Mouse (Mus musculus) hindbrain, embryonic 13.5 days (tissue): ENCODE measurements around the gene C87436. TPM values are rescaled to one million over a fixed set of nuclear protein-coding genes. Genes with fewer than 3 reads are reported as not detected.

Experiments used
- ATAC-seq: fragments of 200-750 bp; cut with Nextera tagmentation; 2 replicates; pipeline ENCODE4 v1.8.0; 2017; ENCODE audit warnings: moderate TSS enrichment; ENCODE audit not compliant: low FRiP score
- H3K27ac ChIP-seq: fragments of 300-500 bp; sonication (generic); 2 replicates; pipeline ENCODE4 v1.5.1; 2015; ENCODE audit warnings: inconsistent platforms, mild to moderate bottlenecking, moderate library complexity
- H3K27me3 ChIP-seq: fragments of 300-500 bp; sonication (generic); 2 replicates; pipeline ENCODE4 v1.6.1; 2015; ENCODE audit warnings: mild to moderate bottlenecking, inconsistent platforms
- H3K36me3 ChIP-seq: fragments of 300-500 bp; sonication (generic); 2 replicates; pipeline ENCODE4 v1.6.1; 2015; ENCODE audit warnings: mild to moderate bottlenecking, inconsistent platforms
- H3K4me1 ChIP-seq: fragments of 300-500 bp; sonication (generic); replicated peaks from 2 replicates; pipeline ENCODE4 v1.6.1; 2015; ENCODE audit warnings: inconsistent platforms
- H3K4me2 ChIP-seq: fragments of 300-500 bp; sonication (generic); 2 replicates; pipeline ENCODE4 v1.6.1; 2015; ENCODE audit warnings: inconsistent platforms, mild to moderate bottlenecking, moderate library complexity
- H3K4me3 ChIP-seq: fragments of 300-500 bp; sonication (generic); 2 replicates; pipeline ENCODE4 v1.5.1; 2015; ENCODE audit warnings: mild to moderate bottlenecking, inconsistent platforms
- H3K9ac ChIP-seq: fragments of 300-500 bp; sonication (generic); 2 replicates; pipeline ENCODE4 v1.6.1; 2015; ENCODE audit warnings: mild to moderate bottlenecking, inconsistent platforms
- H3K9me3 ChIP-seq: fragments of 300-500 bp; sonication (generic); 2 replicates; pipeline ENCODE4 v1.6.1; 2016; ENCODE audit warnings: inconsistent platforms
- WGBS: fragments of 180-500 bp; shearing (Covaris S2); methylation state at CpG from one replicate; pipeline ENCODE4 v1.1.7; 2015; 5-methylcytosine and 5-hydroxymethylcytosine counted together
- polyA plus RNA-seq: library from polyadenylated mRNA; unstranded; fragments of >200 nt; fragmentation: Nextera tagmentation; extraction: Ambion mirVana; gene quantifications from 2 replicates; pipeline ENCODE4 v1.2.1, GENCODE M21; 2015

C87436 gene
- polyA plus RNA-seq, 1 experiment from 2014 or later: 25.7 TPM

GRCm38 (mm10) chr6:86400972-86401371, 37.2 kb upstream of the C87436 start:
- H3K27ac ChIP-seq: no peak overlapping the region
- ATAC-seq: no peak
- no peak overlapping the region for H3K9ac ChIP-seq
- 12% methylated on average over 9 of the region's 9 CpGs for WGBS
- H3K4me2 ChIP-seq: peak overlapping the region; percentile 45
- peaks cover 17% of the 10 kb centered on the region for H3K4me1 ChIP-seq
- peak overlapping the region; percentile 14; the same call in 1 of the 2 replicates for H3K4me3 ChIP-seq
- H3K9me3 ChIP-seq: no peaks in the 10 kb centered on the region
- H3K27me3 ChIP-seq: no peaks in the 10 kb centered on the region; the same call in 1 of the 2 replicates
- H3K36me3 ChIP-seq: no peaks in the 10 kb centered on the region

- 40% methylated on average over 12 of the region's 12 CpGs for WGBS
- peaks cover 3% of the 10 kb centered on the region; the same call in 1 of the 2 replicates for H3K36me3 ChIP-seq
- H3K9me3 ChIP-seq: no peaks in the 10 kb centered on the region
- peaks cover 28% of the 10 kb centered on the region for H3K4me1 ChIP-seq
- H3K4me3 ChIP-seq: peak overlapping the region; percentile 83
- H3K27ac ChIP-seq: no peak overlapping the region
- no peaks in the 10 kb centered on the region; the same call in 1 of the 2 replicates for H3K27me3 ChIP-seq
- H3K9ac ChIP-seq: no peak overlapping the region
- H3K4me2 ChIP-seq: peak overlapping the region; percentile 81
- no peak for ATAC-seq
Measured at GRCm38 (mm10) chr6:86402681-86403607, 35.2 kb upstream of the C87436 start.

GRCm38 (mm10) chr6:86403728-86404099, 34.5 kb upstream of the C87436 start:
- Histone ChIP-seq H3K4me2 (peak overlapping the region; percentile 81), H3K4me1 (peaks cover 29% of the 10 kb centered on the region), H3K36me3 (peaks cover 3% of the 10 kb centered on the region; the same call in 1 of the 2 replicates), H3K9ac (peak overlapping the region; percentile 99), H3K9me3 (no peaks in the 10 kb centered on the region), H3K27me3 (no peaks in the 10 kb centered on the region; the same call in 1 of the 2 replicates), H3K27ac (peak overlapping the region; percentile 100), H3K4me3 (peak overlapping the region; percentile 83)
- WGBS: under 1% methylated on average over 15 of the region's 15 CpGs
- peak; percentile 81 for ATAC-seq

GRCm38 (mm10) chr6:86404100-86404861, 33.9 kb upstream of the C87436 start, which contains the start of gene Tia1:
Gene Tia1, plus strand, starts transcription at chr6:86404219.
- H3K36me3 ChIP-seq: peaks cover 3% of the 10 kb centered on the region; the same call in 1 of the 2 replicates
- peak; percentile 97 for ATAC-seq
- peak within 1 kb of the TSS; percentile 81 for H3K4me2 ChIP-seq
- no peaks in the 10 kb centered on the region for H3K27me3 ChIP-seq
- no peaks in the 10 kb centered on the region for H3K9me3 ChIP-seq
- peak within 1 kb of the TSS; percentile 100 for H3K27ac ChIP-seq
- WGBS: under 1% methylated on average over 62 of the region's 62 CpGs
- peaks cover 30% of the 10 kb centered on the region for H3K4me1 ChIP-seq
- peak within 1 kb of the TSS; percentile 99 for H3K9ac ChIP-seq
- H3K4me3 ChIP-seq: peak within 1 kb of the TSS; percentile 83

GRCm38 (mm10) chr6:86404996-86405395, 33.2 kb upstream of the C87436 start:
- H3K9me3 ChIP-seq: no peaks in the 10 kb centered on the region
- ATAC-seq: no peak
- peak overlapping the region; percentile 81 for H3K4me2 ChIP-seq
- H3K4me1 ChIP-seq: peaks cover 36% of the 10 kb centered on the region
- H3K9ac ChIP-seq: peak overlapping the region; percentile 99
- WGBS: under 1% methylated on average over 11 of the region's 11 CpGs
- no peaks in the 10 kb centered on the region for H3K27me3 ChIP-seq
- peak overlapping the region; percentile 83 for H3K4me3 ChIP-seq
- peak overlapping the region; percentile 100 for H3K27ac ChIP-seq
- peaks cover 3% of the 10 kb centered on the region; the same call in 1 of the 2 replicates for H3K36me3 ChIP-seq

- H3K4me2 ChIP-seq: peak overlapping the region; percentile 81
- H3K9ac ChIP-seq: 0 out of 2 replicates have a peak overlapping the region, but pooled peaks have one; percentile 46
- peaks cover 38% of the 10 kb centered on the region for H3K4me1 ChIP-seq
- H3K9me3 ChIP-seq: no peaks in the 10 kb centered on the region
- H3K27ac ChIP-seq: no peak overlapping the region
- H3K36me3 ChIP-seq: peaks cover 3% of the 10 kb centered on the region; the same call in 1 of the 2 replicates
- no peaks in the 10 kb centered on the region for H3K27me3 ChIP-seq
- ATAC-seq: no peak
- H3K4me3 ChIP-seq: peak overlapping the region; percentile 83
Measured at GRCm38 (mm10) chr6:86406306-86406705, 31.9 kb upstream of the C87436 start.

- Histone ChIP-seq H3K36me3 (peaks cover 78% of the 10 kb centered on the region), H3K4me3 (no peak overlapping the region), H3K4me2 (no peak overlapping the region), H3K27me3 (no peaks in the 10 kb centered on the region), H3K4me1 (no peaks in the 10 kb centered on the region), H3K27ac (no peak overlapping the region), H3K9me3 (no peaks in the 10 kb centered on the region), H3K9ac (no peak overlapping the region)
- ATAC-seq: no peak
- 94% methylated on average over 6 of the region's 6 CpGs for WGBS
Measured at GRCm38 (mm10) chr6:86418711-86419110, 19.5 kb upstream of the C87436 start.

- ATAC-seq: no peak
- H3K9ac ChIP-seq: no peak overlapping the region
- no peak overlapping the region for H3K4me3 ChIP-seq
- no peaks in the 10 kb centered on the region for H3K4me1 ChIP-seq
- 91% methylated on average over 3 of the region's 3 CpGs for WGBS
- H3K4me2 ChIP-seq: no peak overlapping the region
- no peaks in the 10 kb centered on the region for H3K9me3 ChIP-seq
- no peak overlapping the region for H3K27ac ChIP-seq
- H3K36me3 ChIP-seq: peaks cover 77% of the 10 kb centered on the region
- H3K27me3 ChIP-seq: no peaks in the 10 kb centered on the region
Measured at GRCm38 (mm10) chr6:86419239-86419638, 18.9 kb upstream of the C87436 start.

- Histone ChIP-seq H3K27me3 (no peaks in the 10 kb centered on the region), H3K9ac (no peak overlapping the region), H3K9me3 (no peaks in the 10 kb centered on the region), H3K27ac (no peak overlapping the region), H3K4me1 (no peaks in the 10 kb centered on the region), H3K4me3 (no peak overlapping the region), H3K36me3 (peaks cover 84% of the 10 kb centered on the region), H3K4me2 (no peak overlapping the region)
- 77% methylated on average over 6 of the region's 6 CpGs for WGBS
- no peak for ATAC-seq
Measured at GRCm38 (mm10) chr6:86420491-86420890, 17.7 kb upstream of the C87436 start.

GRCm38 (mm10) chr6:86426358-86426757, 11.8 kb upstream of the C87436 start, which contains the start of gene Gm44790:
Gene Gm44790, plus strand, starts transcription at chr6:86426658.
- no peaks in the 10 kb centered on the region for H3K9me3 ChIP-seq
- no peak within 1 kb of the TSS for H3K27ac ChIP-seq
- H3K4me1 ChIP-seq: no peaks in the 10 kb centered on the region
- H3K36me3 ChIP-seq: peaks cover 82% of the 10 kb centered on the region
- no peak within 1 kb of the TSS for H3K9ac ChIP-seq
- ATAC-seq: no peak
- no peak within 1 kb of the TSS for H3K4me2 ChIP-seq
- 98% methylated on average over 1 of the region's 1 CpGs for WGBS
- no peak within 1 kb of the TSS for H3K4me3 ChIP-seq
- H3K27me3 ChIP-seq: no peaks in the 10 kb centered on the region

GRCm38 (mm10) chr6:86431531-86431930, 6.6 kb upstream of the C87436 start:
- WGBS: 97% methylated on average over 3 of the region's 3 CpGs
- Histone ChIP-seq H3K4me3 (no peak overlapping the region), H3K36me3 (peaks cover 87% of the 10 kb centered on the region), H3K27me3 (no peaks in the 10 kb centered on the region), H3K4me2 (no peak overlapping the region), H3K9me3 (no peaks in the 10 kb centered on the region), H3K9ac (no peak overlapping the region), H3K27ac (no peak overlapping the region), H3K4me1 (no peaks in the 10 kb centered on the region)
- ATAC-seq: no peak

- Histone ChIP-seq H3K4me3 (no peak overlapping the region), H3K4me1 (peaks cover 6% of the 10 kb centered on the region), H3K9me3 (no peaks in the 10 kb centered on the region), H3K4me2 (no peak overlapping the region), H3K36me3 (peaks cover 69% of the 10 kb centered on the region), H3K9ac (no peak overlapping the region), H3K27me3 (no peaks in the 10 kb centered on the region), H3K27ac (no peak overlapping the region)
- no peak for ATAC-seq
- 94% methylated on average over 1 of the region's 1 CpGs for WGBS
Measured at GRCm38 (mm10) chr6:86433696-86434095, 4.5 kb upstream of the C87436 start.
